Mouse (Mus musculus) liver, embryonic 14.5 days (tissue): ENCODE measurements at regions not wholly inside any gene's neighbourhood (a gene's known extent, or its start where the extent isn't known, plus 50 kb on each side); places are given as distances from the start of the nearest gene placed in this dataset.

ENCODE experiments used
- ATAC-seq: fragments of 200-750 bp; cut with Nextera tagmentation; 2 replicates; pipeline ENCODE4 v1.8.0; 2017; ENCODE audit warnings: moderate number of reproducible peaks, mild to moderate bottlenecking, moderate library complexity; ENCODE audit not compliant: insufficient read depth
- DNase-seq, 3 experiments: peaks; one replicate each; pipeline ENCODE4 v3.0.0-alpha.2; 2012 to 2013; ENCODE audit warnings: low read depth in 3 of 3, low spot score in 3 of 3
- H3K27ac ChIP-seq: fragments of 300-500 bp; sonication (generic); 2 replicates; pipeline ENCODE4 v1.5.1; 2014; ENCODE audit warnings: moderate library complexity, mild to moderate bottlenecking, control low read depth, inconsistent platforms
- H3K27me3 ChIP-seq: fragments of 300-500 bp; sonication (generic); 2 replicates; pipeline ENCODE4 v1.6.1; 2014; ENCODE audit warnings: mild to moderate bottlenecking, low read length, moderate library complexity; ENCODE audit not compliant: control insufficient read depth, insufficient read depth
- H3K36me3 ChIP-seq: fragments of 300-500 bp; sonication (generic); replicated peaks from 2 replicates; pipeline ENCODE4 v1.6.1; 2014; ENCODE audit warnings: low read depth; ENCODE audit not compliant: control insufficient read depth, insufficient read depth
- H3K4me1 ChIP-seq, 2 experiments: fragments of 200-500 bp in 1 of 2; fragments of 300-500 bp in 1 of 2; sonication (generic) in 1 of 2; replicated peaks; 2 replicates each; pipeline ENCODE4 v1.6.1; 2012 to 2014; ENCODE audit warnings: antibody characterized with exemption in 1 of 2, inconsistent platforms in 1 of 2, low read length in 1 of 2; ENCODE audit not compliant: control insufficient read depth in 2 of 2, insufficient read depth in 2 of 2
- H3K4me2 ChIP-seq: fragments of 300-500 bp; sonication (generic); 2 replicates; pipeline ENCODE4 v1.6.1; 2014; ENCODE audit warnings: low read depth, mild to moderate bottlenecking, control low read depth, moderate library complexity
- H3K4me3 ChIP-seq, 2 experiments: fragments of 200-500 bp in 1 of 2; fragments of 300-500 bp in 1 of 2; sonication (generic) in 1 of 2; 2 replicates each; pipeline ENCODE4 v1.5.1; 2012 to 2014; ENCODE audit warnings: low read depth in 2 of 2, low read length in 2 of 2, mild to moderate bottlenecking in 2 of 2, control low read depth in 1 of 2, inconsistent platforms in 1 of 2, moderate library complexity in 1 of 2; ENCODE audit not compliant: insufficient read depth in 1 of 2
- H3K9ac ChIP-seq: fragments of 300-500 bp; sonication (generic); replicated peaks from 2 replicates; pipeline ENCODE4 v1.6.1; 2014; ENCODE audit warnings: mild to moderate bottlenecking, control low read depth, moderate library complexity
- H3K9me3 ChIP-seq: fragments of 300-500 bp; sonication (generic); 2 replicates; pipeline ENCODE4 v1.6.1; 2016; ENCODE audit warnings: low read length, mixed read lengths; ENCODE audit not compliant: control insufficient read depth
- CTCF ChIP-seq: IDR thresholded peaks from 2 replicates; pipeline ENCODE4 v1.5.1; 2016; ENCODE audit warnings: antibody characterized with exemption, low read depth, control low read depth
- EP300 ChIP-seq: IDR thresholded peaks from 2 replicates; pipeline ENCODE4 v1.6.1; 2016; ENCODE audit warnings: antibody characterized with exemption, low read depth
- WGBS: fragments of 180-500 bp; shearing (Covaris S2); extraction: QIAGEN DNeasy Blood & Tissue Kit; methylation state at CpG from one replicate; pipeline ENCODE4 v1.1.7; 2014; ENCODE audit not compliant: insufficient replicate concordance; 5-methylcytosine and 5-hydroxymethylcytosine counted together

DNA sequence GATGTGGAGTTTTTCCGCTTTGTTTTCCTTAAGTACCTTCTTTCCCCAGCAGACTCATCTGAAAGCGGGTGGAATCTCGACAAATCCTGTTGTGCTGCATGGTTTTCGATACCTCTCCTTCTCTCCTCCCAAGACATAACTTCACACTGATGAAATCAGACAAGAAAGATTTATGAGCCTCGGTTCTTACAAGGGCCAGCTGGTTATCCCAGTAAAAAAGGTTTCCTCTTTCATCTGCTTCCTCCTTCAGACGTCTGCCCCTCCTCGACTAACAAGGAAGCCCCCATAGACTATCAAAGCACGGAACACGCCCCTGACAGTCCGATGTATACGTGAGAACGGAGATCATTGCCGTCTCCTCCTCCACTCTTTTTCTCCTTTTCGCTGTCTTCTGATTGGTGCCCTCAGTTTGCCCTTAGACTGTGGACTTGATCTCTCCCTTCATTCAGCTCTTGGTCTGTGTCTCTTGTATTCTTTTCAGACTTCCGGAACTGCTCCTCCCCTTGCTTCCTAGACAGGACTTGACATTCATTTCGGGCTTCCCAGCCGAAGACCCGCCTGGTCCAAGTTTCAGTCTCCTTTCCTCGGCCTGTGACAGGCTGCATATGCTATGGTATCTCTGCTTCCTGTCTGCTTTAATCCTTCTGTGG, 474.4 kb downstream of the Klf5 start:
- no peaks in the 10 kb centered on the region for H3K27me3 ChIP-seq
- no peak for DNase-seq
- H3K9ac ChIP-seq = no peak overlapping the region
- WGBS = 45% methylated on average over 19 of the region's 19 CpGs
- no peak overlapping the region for H3K27ac ChIP-seq
- no peak overlapping the region for H3K4me3 ChIP-seq
- H3K36me3 ChIP-seq = no peaks in the 10 kb centered on the region
- no peak overlapping the region for H3K4me2 ChIP-seq
- TF ChIP-seq CTCF = no peak
- no peak for TF ChIP-seq EP300
- H3K9me3 ChIP-seq = no peaks in the 10 kb centered on the region
- H3K4me1 ChIP-seq = no peaks in the 10 kb centered on the region
- ATAC-seq = no peak

DNA sequence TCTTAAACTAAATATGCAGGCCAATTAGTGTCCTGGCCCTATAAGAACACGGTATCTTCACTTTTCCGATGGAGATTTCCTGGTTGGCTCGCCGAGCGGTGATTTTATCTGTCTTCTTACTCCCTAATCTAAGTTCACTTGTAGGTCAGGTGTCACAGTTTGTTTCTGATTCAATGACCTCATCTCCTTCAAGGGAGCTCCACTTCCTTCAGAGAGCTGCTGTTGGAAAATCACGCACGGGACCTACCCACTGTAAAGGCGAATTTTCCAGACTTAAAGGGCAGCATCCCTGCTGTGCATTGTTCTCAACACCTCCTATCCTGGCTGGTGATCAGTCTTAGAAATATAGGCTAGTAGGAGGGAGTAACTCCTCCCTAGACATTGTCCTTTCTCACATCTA, 480.0 kb downstream of the Klf5 start:
- 57% methylated on average over 8 of the region's 8 CpGs for WGBS
- Histone ChIP-seq H3K27me3 (no peaks in the 10 kb centered on the region), H3K4me1 (no peaks in the 10 kb centered on the region), H3K9ac (no peak overlapping the region), H3K27ac (no peak overlapping the region), H3K36me3 (no peaks in the 10 kb centered on the region), H3K4me2 (no peak overlapping the region), H3K9me3 (no peaks in the 10 kb centered on the region), H3K4me3 (no peak overlapping the region)
- no peak for ATAC-seq
- TF ChIP-seq CTCF (no peak), EP300 (no peak)
- no peak for DNase-seq

DNA sequence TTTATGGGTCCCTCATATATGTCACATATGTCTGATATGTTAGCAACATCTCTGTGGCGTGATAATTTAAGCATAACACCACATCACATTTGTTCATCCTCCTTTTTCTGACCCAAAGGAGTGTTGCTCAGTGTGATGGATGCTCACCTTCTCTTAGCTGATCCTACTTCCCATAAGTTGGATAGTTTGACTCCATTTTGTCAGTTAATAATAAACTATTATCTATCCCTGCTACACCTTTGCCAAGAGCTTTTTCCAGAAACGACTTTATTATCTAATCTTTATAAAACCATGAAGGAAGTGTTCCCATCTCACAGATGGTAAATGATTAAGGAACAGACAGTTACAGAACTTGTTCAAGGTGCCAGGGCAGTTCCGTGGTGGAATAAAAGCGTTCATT, 480.5 kb downstream of the Klf5 start:
- Histone ChIP-seq H3K9me3 (no peaks in the 10 kb centered on the region), H3K4me1 (no peaks in the 10 kb centered on the region), H3K4me3 (no peak overlapping the region), H3K27ac (no peak overlapping the region), H3K36me3 (no peaks in the 10 kb centered on the region), H3K9ac (no peak overlapping the region), H3K4me2 (no peak overlapping the region), H3K27me3 (no peaks in the 10 kb centered on the region)
- WGBS = 59% methylated on average over 4 of the region's 4 CpGs
- ATAC-seq = no peak
- DNase-seq = no peak
- TF ChIP-seq EP300 = no peak
- TF ChIP-seq CTCF = no peak

DNA sequence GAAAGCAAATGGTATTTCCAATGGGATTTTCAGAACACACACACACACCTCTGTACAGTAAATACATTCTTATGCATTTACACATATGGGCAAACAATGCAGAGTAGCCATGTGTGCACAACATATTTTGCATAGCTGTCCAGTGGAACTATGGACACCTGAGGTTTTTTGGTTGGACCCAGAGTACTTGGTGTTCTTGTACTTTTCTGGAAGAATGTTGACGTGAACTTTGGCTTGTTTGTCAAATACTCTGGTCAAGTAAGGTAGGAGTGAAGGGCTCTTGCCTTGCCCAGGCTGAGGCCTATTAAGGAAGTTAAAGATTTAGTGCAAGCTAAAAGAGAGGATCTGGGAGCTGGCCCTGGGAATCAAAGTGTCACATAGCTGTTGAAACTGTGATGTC, 485.2 kb downstream of the Klf5 start:
- H3K4me1 ChIP-seq = no peaks in the 10 kb centered on the region
- H3K4me3 ChIP-seq = no peak overlapping the region
- no peak overlapping the region for H3K27ac ChIP-seq
- no peaks in the 10 kb centered on the region for H3K9me3 ChIP-seq
- no peak overlapping the region for H3K4me2 ChIP-seq
- no peak for TF ChIP-seq CTCF
- TF ChIP-seq EP300 = no peak
- H3K9ac ChIP-seq = no peak overlapping the region
- DNase-seq = no peak
- no peaks in the 10 kb centered on the region for H3K36me3 ChIP-seq
- WGBS = 56% methylated on average over 1 of the region's 1 CpGs
- no peaks in the 10 kb centered on the region for H3K27me3 ChIP-seq
- no peak for ATAC-seq

DNA sequence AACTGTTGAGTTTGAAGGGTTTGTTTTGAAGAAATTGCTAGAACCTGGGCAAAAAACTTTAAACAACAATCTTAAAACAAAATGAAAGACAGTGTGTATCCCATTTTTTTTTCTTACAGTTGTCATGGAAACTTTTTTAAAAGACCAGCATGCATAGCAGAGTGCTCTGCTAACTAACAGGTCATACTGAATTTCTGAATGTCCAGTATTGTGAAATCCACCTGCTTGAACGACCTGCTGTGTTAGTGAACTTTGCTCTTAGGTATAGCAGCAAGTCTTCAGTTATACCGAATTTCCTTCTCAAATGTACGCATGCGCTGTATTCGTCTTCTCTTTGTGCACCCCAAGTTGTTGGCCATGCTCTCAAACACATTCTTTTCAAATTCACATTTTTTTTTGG, 486.6 kb downstream of the Klf5 start:
- DNase-seq = no peak
- H3K4me1 ChIP-seq = no peaks in the 10 kb centered on the region
- H3K27me3 ChIP-seq = no peaks in the 10 kb centered on the region
- H3K4me3 ChIP-seq = no peak overlapping the region
- 64% methylated on average over 5 of the region's 5 CpGs for WGBS
- H3K9ac ChIP-seq = no peak overlapping the region
- no peak overlapping the region for H3K4me2 ChIP-seq
- H3K27ac ChIP-seq = no peak overlapping the region
- H3K9me3 ChIP-seq = no peaks in the 10 kb centered on the region
- no peaks in the 10 kb centered on the region for H3K36me3 ChIP-seq
- no peak for TF ChIP-seq EP300
- TF ChIP-seq CTCF = no peak
- ATAC-seq = no peak
